Mouse (Mus musculus) midbrain, postnatal 0 days (tissue): ENCODE data around the gene Fam171a1. TPM values are rescaled to one million over a fixed set of nuclear protein-coding genes. Genes with fewer than 3 reads are reported as not detected.

ENCODE experiments used
- ATAC-seq: fragments of 200-750 bp; cut with Nextera tagmentation; 2 replicates; pipeline ENCODE4 v1.8.0; 2017; ENCODE audit warnings: moderate number of reproducible peaks, mild to moderate bottlenecking, moderate TSS enrichment, moderate library complexity; ENCODE audit not compliant: low FRiP score
- DNase-seq: peaks from one replicate; pipeline ENCODE4 v3.0.0-alpha.2; 2015; ENCODE audit warnings: low spot score
- H3K27ac ChIP-seq: fragments of 300-500 bp; sonication (generic); 2 replicates; pipeline ENCODE4 v1.5.1; 2014; ENCODE audit warnings: low read depth, mild to moderate bottlenecking, low read length, mixed read lengths
- H3K27me3 ChIP-seq: fragments of 300-500 bp; sonication (generic); 2 replicates; pipeline ENCODE4 v1.6.1; 2014; ENCODE audit warnings: low read length, control low read depth, mixed read lengths; ENCODE audit not compliant: insufficient read depth
- H3K36me3 ChIP-seq: fragments of 300-500 bp; sonication (generic); 2 replicates; pipeline ENCODE4 v1.6.1; 2014; ENCODE audit warnings: low read length, control low read depth, mixed read lengths; ENCODE audit not compliant: insufficient read depth
- H3K4me1 ChIP-seq: fragments of 300-500 bp; sonication (generic); 2 replicates; pipeline ENCODE4 v1.6.1; 2014; ENCODE audit warnings: mild to moderate bottlenecking, control low read depth, antibody characterized with exemption, low read length, mixed read lengths; ENCODE audit not compliant: insufficient read depth
- H3K4me2 ChIP-seq: fragments of 300-500 bp; sonication (generic); 2 replicates; pipeline ENCODE4 v1.6.1; 2014; ENCODE audit warnings: low read depth, mild to moderate bottlenecking, low read length, mixed read lengths; ENCODE audit not compliant: poor library complexity, severe bottlenecking
- H3K4me3 ChIP-seq: fragments of 300-500 bp; sonication (generic); 2 replicates; pipeline ENCODE4 v1.5.1; 2014; ENCODE audit warnings: low read depth, mild to moderate bottlenecking, low read length, moderate library complexity
- H3K9ac ChIP-seq: fragments of 300-500 bp; sonication (generic); replicated peaks from 2 replicates; pipeline ENCODE4 v1.6.1; 2014; ENCODE audit warnings: mild to moderate bottlenecking, low read length, moderate library complexity, mixed read lengths; ENCODE audit not compliant: poor library complexity, severe bottlenecking
- H3K9me3 ChIP-seq: fragments of 300-500 bp; sonication (generic); 2 replicates; pipeline ENCODE4 v1.6.1; 2016; ENCODE audit warnings: low read length, control low read depth
- CTCF ChIP-seq: IDR thresholded peaks from 2 replicates; pipeline ENCODE4 v1.5.1; 2016; ENCODE audit warnings: antibody characterized with exemption, mild to moderate bottlenecking
- WGBS: fragments of 180-500 bp; shearing (Covaris S2); extraction: QIAGEN DNeasy Blood & Tissue Kit; methylation state at CpG from one replicate; pipeline ENCODE4 v1.1.7; 2014; 5-methylcytosine and 5-hydroxymethylcytosine counted together
- microRNA-seq: library from miRNA; unstranded; fragments of <30 nt; microRNA quantifications from one replicate; pipeline ENCODE4, GENCODE M21; 2016; ENCODE audit warnings: borderline number of aligned reads
- polyA plus RNA-seq: library from polyadenylated mRNA; unstranded; fragments of >200 nt; fragmentation: Nextera tagmentation; extraction: Ambion mirVana; gene quantifications from 2 replicates; pipeline ENCODE4 v1.2.1, GENCODE M21; 2015
- total RNA-seq: library from RNA; depleted of rRNA; stranded (reverse); fragments of >200 nt; gene quantifications from 2 replicates; pipeline ENCODE4 v1.2.3, GENCODE M21; 2014; rRNA removed

Fam171a1 gene
- total and polyA plus RNA-seq, 2 experiments from 2014 or later, result 35.4 to 65.8 TPM

DNA sequence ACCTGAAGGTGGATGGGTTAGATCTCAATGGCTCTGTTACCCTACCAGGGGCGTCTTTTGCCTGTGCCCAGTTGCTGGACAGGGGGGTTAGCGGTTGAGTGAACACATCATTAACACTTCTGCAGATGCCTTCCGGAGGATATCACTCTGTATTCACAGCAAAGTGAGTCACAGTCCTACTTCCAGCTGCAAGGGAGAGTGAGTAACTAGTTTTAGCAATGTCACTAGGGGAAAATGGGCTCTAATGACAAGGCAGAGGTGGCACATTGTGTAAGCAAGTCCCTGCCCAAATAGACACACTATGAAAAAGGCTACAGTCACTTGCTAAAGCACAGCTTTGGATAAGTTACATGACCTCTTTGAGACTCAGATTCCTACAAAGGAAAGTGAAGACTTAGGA, 152.4 kb downstream of the Fam171a1 start:
- TF ChIP-seq CTCF, result no peak
- Histone ChIP-seq H3K4me1 (no peaks in the 10 kb centered on the region), H3K27me3 (no peaks in the 10 kb centered on the region), H3K4me3 (no peak overlapping the region), H3K9me3 (no peaks in the 10 kb centered on the region), H3K27ac (no peak overlapping the region), H3K9ac (no peak overlapping the region), H3K36me3 (no peaks in the 10 kb centered on the region), H3K4me2 (no peak overlapping the region)
- DNase-seq (no peak), ATAC-seq (no peak)
- WGBS, result 84% methylated on average over 3 of the region's 3 CpGs

DNA sequence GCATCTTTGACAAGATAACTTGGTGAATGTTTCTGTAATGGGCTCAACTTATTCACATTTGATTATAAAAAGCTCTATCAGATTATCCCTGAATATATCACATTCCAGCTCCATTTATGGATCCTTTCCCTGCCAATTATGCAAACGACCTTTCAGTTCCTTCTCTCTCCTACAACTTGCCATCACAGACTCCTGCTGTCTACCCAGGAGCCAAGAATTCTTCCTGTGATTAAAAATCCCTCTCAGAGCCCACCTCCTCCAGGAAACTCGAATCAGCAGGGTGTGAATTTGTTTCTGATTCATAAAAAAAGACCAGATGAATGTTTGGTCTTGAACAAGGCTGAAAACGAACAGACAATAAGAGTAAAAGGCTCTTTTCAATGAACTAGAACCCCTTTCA, 153.9 kb downstream of the Fam171a1 start:
- no peak overlapping the region for H3K4me3 ChIP-seq
- H3K4me2 ChIP-seq, result no peak overlapping the region
- DNase-seq (no peak), ATAC-seq (no peak)
- no peak overlapping the region for H3K9ac ChIP-seq
- H3K4me1 ChIP-seq, result no peaks in the 10 kb centered on the region
- TF ChIP-seq CTCF, result no peak
- H3K27ac ChIP-seq, result no peak overlapping the region
- H3K36me3 ChIP-seq, result no peaks in the 10 kb centered on the region
- no peaks in the 10 kb centered on the region for H3K27me3 ChIP-seq
- no peaks in the 10 kb centered on the region for H3K9me3 ChIP-seq
- 21% methylated on average over 3 of the region's 3 CpGs for whole genome bisulfite sequencing

DNA sequence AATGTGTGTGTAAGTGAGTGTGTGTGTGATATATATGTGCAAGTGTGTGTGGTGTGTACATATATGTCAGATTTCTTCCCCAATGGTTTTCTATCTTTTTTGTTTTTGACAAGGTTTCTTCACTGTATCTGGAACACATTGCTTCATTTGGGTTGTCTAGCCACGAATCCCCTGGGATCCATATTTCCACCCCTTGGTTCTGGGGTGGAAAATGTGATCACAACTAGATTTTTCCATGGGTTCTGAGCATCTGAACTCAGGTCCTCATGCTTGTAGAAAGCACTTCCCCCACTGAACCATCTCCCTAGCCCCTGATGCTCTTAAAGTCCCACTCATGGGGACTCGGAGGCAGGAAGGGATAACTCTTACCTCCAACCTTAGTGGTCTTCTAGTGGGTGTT, 159.3 kb downstream of the Fam171a1 start:
- Histone ChIP-seq H3K9me3 (no peaks in the 10 kb centered on the region), H3K36me3 (no peaks in the 10 kb centered on the region), H3K4me3 (no peak overlapping the region), H3K9ac (no peak overlapping the region), H3K4me2 (no peak overlapping the region), H3K27ac (no peak overlapping the region), H3K4me1 (no peaks in the 10 kb centered on the region), H3K27me3 (no peaks in the 10 kb centered on the region)
- no peak for TF ChIP-seq CTCF
- WGBS, result 83% methylated on average over 2 of the region's 2 CpGs
- ATAC-seq, result no peak
- DNase-seq, result no peak

DNA sequence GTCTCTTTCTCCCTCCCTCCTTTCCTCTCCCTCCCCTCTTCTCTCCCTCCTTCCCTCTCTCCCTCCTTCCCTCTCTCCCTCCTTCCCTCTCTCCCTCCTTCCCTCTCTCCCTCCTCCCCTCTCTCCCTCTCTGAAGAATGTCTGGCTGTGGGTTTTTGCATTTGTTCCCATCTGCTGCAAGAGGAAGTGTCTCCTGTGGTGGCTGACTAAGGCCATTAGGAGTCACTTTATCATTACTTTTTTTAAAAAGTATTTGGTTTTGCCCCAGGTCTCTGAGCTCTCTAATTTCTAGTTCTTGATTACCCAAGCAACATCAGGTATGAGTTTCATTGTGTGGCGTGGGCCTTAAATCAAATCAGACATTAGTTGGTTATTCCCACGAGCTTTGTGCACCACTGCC, 162.1 kb downstream of the Fam171a1 start:
- ATAC-seq, result no peak
- Histone ChIP-seq H3K4me3 (no peak overlapping the region), H3K27me3 (no peaks in the 10 kb centered on the region), H3K9ac (no peak overlapping the region), H3K36me3 (no peaks in the 10 kb centered on the region), H3K27ac (no peak overlapping the region), H3K9me3 (no peaks in the 10 kb centered on the region), H3K4me1 (no peaks in the 10 kb centered on the region), H3K4me2 (no peak overlapping the region)
- DNase-seq, result no peak
- WGBS, result 70% methylated on average over 2 of the region's 2 CpGs
- no peak for TF ChIP-seq CTCF

Small RNAs within 50 kb of the gene (microRNA-seq; reads per million reads assigned to microRNA genes)
- gene Gm27306, result not detected

Other genes with a start within 250 kb of the Fam171a1 start
- 79.9 and 90.9 TPM in 2 replicates for gene Nmt2, start 170.0 kb downstream of the Fam171a1 start, total RNA-seq
- gene Nmt2, start 170.0 kb downstream of the Fam171a1 start, polyA plus RNA-seq, result 107 and 108 TPM in 2 replicates
- gene Rpp38, start 218.4 kb downstream of the Fam171a1 start, total RNA-seq, result 6.0 and 8.5 TPM in 2 replicates
- gene Rpp38, start 218.4 kb downstream of the Fam171a1 start, polyA plus RNA-seq, result 7.3 TPM in 2 replicates
- 1.5 TPM in 1 of 2 replicates, not detected in the other for gene Acbd7, start 221.9 kb downstream of the Fam171a1 start, total RNA-seq
- 10.5 and 12.3 TPM in 2 replicates for gene Acbd7, start 221.9 kb downstream of the Fam171a1 start, polyA plus RNA-seq